Mouse (Mus musculus) intestine, postnatal 0 days (tissue): ENCODE data around the gene Cenpm. TPM values are rescaled to one million over a fixed set of nuclear protein-coding genes. Genes with fewer than 3 reads are reported as not detected.

Experiments used
- ATAC-seq: fragments of 200-750 bp; cut with Nextera tagmentation; 2 replicates; pipeline ENCODE4 v1.8.0; 2017; ENCODE audit warnings: mild to moderate bottlenecking, moderate TSS enrichment, moderate library complexity
- H3K27ac ChIP-seq: fragments of 300-500 bp; sonication (generic); 2 replicates; pipeline ENCODE4 v1.5.1; 2014; ENCODE audit warnings: mild to moderate bottlenecking, low read depth, low read length, moderate library complexity
- H3K27me3 ChIP-seq: fragments of 300-500 bp; sonication (generic); replicated peaks from 2 replicates; pipeline ENCODE4 v1.6.1; 2014; ENCODE audit warnings: low read length, mixed read lengths; ENCODE audit not compliant: control insufficient read depth, insufficient read depth
- H3K36me3 ChIP-seq: fragments of 300-500 bp; sonication (generic); 2 replicates; pipeline ENCODE4 v1.6.1; 2014; ENCODE audit warnings: mild to moderate bottlenecking, moderate library complexity; ENCODE audit not compliant: control insufficient read depth, insufficient read depth
- H3K4me1 ChIP-seq: fragments of 300-500 bp; sonication (generic); replicated peaks from 2 replicates; pipeline ENCODE4 v1.6.1; 2014; ENCODE audit warnings: antibody characterized with exemption, low read length, mixed read lengths; ENCODE audit not compliant: control insufficient read depth, insufficient read depth
- H3K4me2 ChIP-seq: fragments of 300-500 bp; sonication (generic); replicated peaks from 2 replicates; pipeline ENCODE4 v1.6.1; 2014; ENCODE audit warnings: low read depth, mild to moderate bottlenecking, moderate library complexity
- H3K4me3 ChIP-seq: fragments of 300-500 bp; sonication (generic); 2 replicates; pipeline ENCODE4 v1.5.1; 2014; ENCODE audit warnings: low read depth, low read length
- H3K9ac ChIP-seq: fragments of 300-500 bp; sonication (generic); 2 replicates; pipeline ENCODE4 v1.6.1; 2014; ENCODE audit warnings: mild to moderate bottlenecking, low read depth, low read length
- H3K9me3 ChIP-seq: fragments of 300-500 bp; sonication (generic); 2 replicates; pipeline ENCODE4 v1.6.1; 2016; ENCODE audit warnings: mixed run types; ENCODE audit not compliant: control insufficient read depth
- CTCF ChIP-seq: sonication (generic); IDR thresholded peaks from 2 replicates; pipeline ENCODE4 v1.5.1; 2016; ENCODE audit warnings: low read depth, mild to moderate bottlenecking, control low read depth, antibody characterized with exemption, moderate library complexity
- WGBS: fragments of 180-500 bp; shearing (Covaris S2); extraction: QIAGEN DNeasy Blood & Tissue Kit; methylation state at CpG from one replicate; pipeline ENCODE4 v1.1.7; 2014; 5-methylcytosine and 5-hydroxymethylcytosine counted together
- polyA plus RNA-seq: library from polyadenylated mRNA; unstranded; fragments of >200 nt; fragmentation: Nextera tagmentation; extraction: Ambion mirVana; gene quantifications from 2 replicates; pipeline ENCODE4 v1.2.1, GENCODE M21; 2015

Gene Cenpm
- polyA plus RNA-seq, 1 experiment from 2014 or later: 14.8 TPM

DNA sequence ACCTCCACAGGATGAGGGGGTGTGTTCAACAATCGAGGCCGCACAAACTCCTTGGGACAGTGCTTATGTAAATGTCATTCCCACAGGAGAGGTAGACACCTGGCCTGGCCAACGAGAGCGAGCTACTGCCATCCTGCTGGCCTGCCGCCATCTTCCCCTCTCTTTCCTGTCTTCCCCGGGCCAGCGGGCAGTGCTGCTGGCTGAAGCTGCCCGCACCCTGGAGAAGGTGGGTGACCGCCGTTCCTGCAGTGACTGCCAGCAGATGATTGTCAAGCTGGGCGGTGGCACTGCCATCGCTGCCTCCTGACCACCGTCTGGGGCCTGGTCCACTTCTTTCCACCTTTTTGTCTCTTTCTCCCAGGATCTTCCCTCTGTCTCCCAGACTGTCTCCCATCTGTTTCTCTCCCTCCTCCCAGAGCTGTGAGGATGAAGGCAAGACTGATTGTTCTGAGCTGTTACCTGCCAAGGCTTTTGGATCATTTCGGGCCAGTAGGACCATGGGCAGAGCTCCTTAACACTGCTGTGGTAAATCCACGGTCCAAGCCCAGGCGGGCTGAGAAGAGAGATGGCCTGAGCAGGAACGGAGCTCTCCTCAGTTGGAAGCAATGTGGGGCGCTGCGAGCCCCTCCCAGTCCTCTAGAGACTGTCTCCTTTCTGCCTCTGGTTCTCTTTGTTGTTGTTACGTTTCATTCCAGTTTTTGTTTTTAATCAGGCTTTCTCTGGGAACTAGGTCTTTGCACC, 40.8 kb downstream of the Cenpm start:
- no peak overlapping the region for H3K4me3 ChIP-seq
- no peaks in the 10 kb centered on the region for H3K4me1 ChIP-seq
- no peak for TF ChIP-seq CTCF
- no peak overlapping the region for H3K27ac ChIP-seq
- H3K9me3 ChIP-seq: no peaks in the 10 kb centered on the region
- peaks cover 75% of the 10 kb centered on the region for H3K36me3 ChIP-seq
- no peak overlapping the region for H3K4me2 ChIP-seq
- H3K9ac ChIP-seq: no peak overlapping the region
- WGBS: 88% methylated on average over 20 of the region's 20 CpGs
- H3K27me3 ChIP-seq: no peaks in the 10 kb centered on the region
- no peak for ATAC-seq

GRCm38 (mm10) chr15:82203090-82203489, 41.5 kb downstream of the Cenpm start:
- 87% methylated on average over 10 of the region's 10 CpGs for WGBS
- Histone ChIP-seq H3K27ac (no peak overlapping the region), H3K9me3 (no peaks in the 10 kb centered on the region), H3K4me1 (no peaks in the 10 kb centered on the region), H3K4me2 (no peak overlapping the region), H3K36me3 (peaks cover 82% of the 10 kb centered on the region), H3K9ac (no peak overlapping the region), H3K27me3 (no peaks in the 10 kb centered on the region), H3K4me3 (no peak overlapping the region)
- no peak for ATAC-seq
- no peak for TF ChIP-seq CTCF

DNA sequence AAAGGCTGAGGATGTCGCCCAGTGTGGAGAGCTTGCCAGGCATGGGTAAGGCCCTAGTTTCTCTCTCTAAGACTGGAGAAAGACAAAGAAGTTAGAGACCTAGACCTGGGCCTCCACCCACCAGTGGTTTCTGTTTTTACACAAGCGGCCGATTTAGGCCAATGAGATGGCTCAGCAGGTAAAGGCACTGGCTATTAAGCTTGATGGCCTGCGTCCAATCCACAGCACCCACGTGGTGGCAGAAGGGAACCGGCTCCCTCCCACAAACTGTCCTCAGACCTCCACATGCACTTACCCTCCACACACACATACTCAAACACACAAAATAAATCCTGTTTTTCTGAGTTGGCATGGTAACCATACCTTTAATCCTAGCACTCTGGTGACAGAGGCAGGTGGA, 42.5 kb downstream of the Cenpm start:
- no peaks in the 10 kb centered on the region for H3K27me3 ChIP-seq
- H3K9ac ChIP-seq: no peak overlapping the region
- H3K4me1 ChIP-seq: no peaks in the 10 kb centered on the region
- peaks cover 92% of the 10 kb centered on the region for H3K36me3 ChIP-seq
- no peak for TF ChIP-seq CTCF
- no peaks in the 10 kb centered on the region for H3K9me3 ChIP-seq
- H3K4me2 ChIP-seq: no peak overlapping the region
- H3K27ac ChIP-seq: no peak overlapping the region
- no peak overlapping the region for H3K4me3 ChIP-seq
- no peak for ATAC-seq
- 91% methylated on average over 6 of the region's 6 CpGs for WGBS

GRCm38 (mm10) chr15:82199546-82199945, 45.0 kb downstream of the Cenpm start:
- H3K4me1 ChIP-seq: no peaks in the 10 kb centered on the region
- no peak overlapping the region for H3K4me3 ChIP-seq
- TF ChIP-seq CTCF: no peak
- H3K9ac ChIP-seq: no peak overlapping the region
- H3K4me2 ChIP-seq: no peak overlapping the region
- H3K27me3 ChIP-seq: no peaks in the 10 kb centered on the region
- H3K9me3 ChIP-seq: no peaks in the 10 kb centered on the region
- WGBS: 89% methylated on average over 12 of the region's 12 CpGs
- ATAC-seq: no peak
- H3K27ac ChIP-seq: no peak overlapping the region
- H3K36me3 ChIP-seq: peaks cover 96% of the 10 kb centered on the region

- WGBS: 88% methylated on average over 7 of the region's 7 CpGs
- ATAC-seq: no peak
Observed at GRCm38 (mm10) chr15:82198342-82198741, 46.2 kb downstream of the Cenpm start.

DNA sequence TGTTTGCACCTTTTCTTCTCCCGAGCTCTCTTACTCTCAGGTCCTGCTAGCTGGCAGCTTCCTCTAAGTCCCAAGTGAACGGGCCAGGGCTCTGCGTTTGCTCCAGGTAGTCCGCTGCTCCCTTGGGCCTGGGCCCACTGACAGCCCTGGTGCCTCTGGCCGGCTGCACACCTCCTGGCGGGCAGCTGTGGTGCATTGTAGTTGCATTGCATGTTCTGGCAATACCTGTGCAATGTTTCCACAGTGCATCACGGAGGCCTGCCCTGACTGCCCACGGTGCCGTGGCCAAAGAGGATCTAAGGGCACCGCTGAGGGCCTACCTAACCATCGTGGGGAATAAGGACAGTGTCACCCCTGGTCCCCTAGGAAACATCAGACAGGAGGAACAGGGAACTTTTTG, 46.6 kb downstream of the Cenpm start:
- no peak overlapping the region; the same call in 1 of the 2 replicates for H3K27ac ChIP-seq
- no peak for TF ChIP-seq CTCF
- 94% methylated on average over 11 of the region's 11 CpGs for WGBS
- H3K27me3 ChIP-seq: no peaks in the 10 kb centered on the region
- H3K36me3 ChIP-seq: peaks cover 96% of the 10 kb centered on the region
- no peak overlapping the region for H3K4me2 ChIP-seq
- no peaks in the 10 kb centered on the region for H3K9me3 ChIP-seq
- ATAC-seq: no peak
- H3K4me3 ChIP-seq: no peak overlapping the region
- no peak overlapping the region for H3K9ac ChIP-seq
- H3K4me1 ChIP-seq: no peaks in the 10 kb centered on the region

More at GRCm38 (mm10) chr15:82198342-82198741, 46.2 kb downstream of the Cenpm start:
- Histone ChIP-seq H3K4me2 (no peak overlapping the region), H3K9ac (no peak overlapping the region), H3K27me3 (no peaks in the 10 kb centered on the region), H3K4me1 (no peaks in the 10 kb centered on the region), H3K4me3 (no peak overlapping the region), H3K27ac (no peak overlapping the region; the same call in 1 of the 2 replicates), H3K36me3 (peaks cover 96% of the 10 kb centered on the region), H3K9me3 (no peaks in the 10 kb centered on the region)
- TF ChIP-seq CTCF: no peak
